Mouse (Mus musculus) ovary, postnatal 14 days (tissue): ENCODE data around the gene Slit3.
A peak's percentile ranks its signal among the peaks of the same experiment; 100 is the strongest.

Experiments
- DNase-seq: peaks from one replicate; pipeline ENCODE4 v3.0.0; 2022; ENCODE audit warnings: low spot score

The Slit3 gene

DNA sequence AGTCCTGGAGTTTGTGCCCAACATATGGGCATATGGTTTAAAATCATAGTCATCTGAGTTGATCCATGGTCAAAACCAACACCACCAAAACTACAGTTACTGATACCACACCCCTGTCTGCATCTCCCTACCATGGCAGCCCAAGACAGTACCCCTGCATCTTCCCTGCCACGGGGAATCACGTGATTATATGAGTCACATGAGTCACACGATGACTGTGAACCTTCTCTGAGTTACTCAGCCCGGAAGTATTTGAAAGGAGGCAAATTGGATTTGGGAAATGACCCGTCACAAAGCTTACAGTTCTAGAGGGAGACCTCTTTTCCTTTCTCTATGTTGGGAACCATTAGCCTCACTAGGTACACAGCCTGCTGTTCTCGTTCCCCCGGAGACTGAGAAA is 468.9 kb downstream of the Slit3 start:
- DNase-seq: no peak

GRCm38 (mm10) chr11:35593146-35594034 is 472.4 kb downstream of the Slit3 start:
- DNase-seq: no peak

GRCm38 (mm10) chr11:35596064-35596463 is 475.0 kb downstream of the Slit3 start:
- DNase-seq: no peak

DNA sequence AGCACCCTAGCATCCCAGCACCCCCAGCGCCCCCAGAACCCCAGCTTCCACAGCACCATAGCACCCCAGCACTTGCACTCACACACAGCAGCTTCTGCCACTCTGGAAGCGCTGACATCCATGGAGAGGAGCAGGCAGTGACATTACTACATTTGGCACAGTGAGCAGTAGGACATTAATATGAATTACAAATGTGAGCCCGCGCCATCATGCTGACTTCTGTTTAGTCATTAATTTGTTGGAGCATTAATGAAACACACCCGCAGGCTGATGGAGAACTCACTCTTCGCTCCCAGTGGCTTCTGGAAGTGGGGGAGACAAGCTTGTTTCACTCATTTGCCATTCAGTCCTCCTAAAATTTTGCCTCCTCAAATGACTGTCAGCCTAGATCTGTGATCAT is 476.9 kb downstream of the Slit3 start:
- no peak for DNase-seq

DNA sequence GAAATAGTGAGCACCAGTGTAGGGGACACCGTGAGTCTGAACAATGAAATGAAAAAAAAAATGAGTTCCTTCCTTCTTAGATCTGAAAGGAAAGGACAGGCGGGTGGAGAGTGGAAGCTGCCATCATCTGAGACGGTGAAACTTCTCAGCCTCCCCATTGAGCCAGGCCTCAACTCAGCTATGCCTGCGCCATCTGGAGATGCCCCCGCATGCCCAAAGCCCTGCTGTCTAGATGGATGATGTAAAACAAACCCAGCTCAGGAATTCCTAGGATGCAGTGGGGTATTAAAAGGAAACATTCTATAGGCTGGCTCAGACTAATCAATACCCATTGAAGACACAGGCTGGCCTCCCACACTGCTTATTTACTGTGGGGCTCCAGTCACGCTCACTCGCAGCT is 477.7 kb downstream of the Slit3 start:
- no peak for DNase-seq

GRCm38 (mm10) chr11:35601652-35602240 is 480.7 kb downstream of the Slit3 start:
- no peak for DNase-seq

GRCm38 (mm10) chr11:35602586-35602985 is 481.6 kb downstream of the Slit3 start:
- no peak for DNase-seq

DNA sequence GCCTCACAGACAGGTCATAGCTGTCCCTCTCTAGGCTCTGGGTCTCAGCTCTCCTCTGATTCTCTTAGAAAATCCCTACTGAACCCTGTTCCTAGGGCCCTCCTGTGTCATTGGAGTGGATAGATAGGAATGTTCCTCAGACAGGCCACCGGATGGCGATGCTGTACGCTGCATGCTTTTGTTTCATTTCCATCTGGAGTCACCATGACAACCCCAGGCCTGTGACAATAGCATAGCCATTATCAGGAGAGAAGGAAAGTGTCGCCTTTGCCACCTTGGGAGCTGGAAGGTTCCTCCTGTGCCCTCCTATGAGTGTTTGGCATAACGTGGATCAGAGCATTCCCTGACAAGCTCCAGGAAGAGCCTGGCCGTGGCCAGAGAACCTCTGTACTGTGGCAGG is 482.9 kb downstream of the Slit3 start:
- DNase-seq: no peak

GRCm38 (mm10) chr11:35604848-35605790 is 484.1 kb downstream of the Slit3 start:
- no peak for DNase-seq

DNA sequence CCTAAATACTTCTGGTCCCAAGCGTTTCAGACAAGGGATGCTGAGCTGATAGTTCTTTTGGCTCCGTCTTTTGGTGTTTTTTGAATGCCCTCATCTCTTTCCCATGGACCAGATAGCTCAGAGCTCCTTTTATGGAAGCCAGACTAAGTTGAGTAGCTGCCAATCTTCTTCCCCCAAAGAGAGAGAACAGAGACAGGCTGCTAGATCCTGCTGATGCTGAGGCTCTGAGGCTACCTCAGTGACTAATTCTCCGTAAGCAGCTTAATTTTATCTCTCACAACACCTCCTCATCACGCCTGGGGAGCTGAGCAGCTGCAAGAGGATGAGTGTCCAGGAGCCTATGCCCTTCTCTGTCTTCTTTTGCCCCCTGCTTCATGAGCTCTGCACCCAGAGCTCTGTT is 486.2 kb downstream of the Slit3 start:
- DNase-seq: no peak

GRCm38 (mm10) chr11:35608794-35609193 is 487.8 kb downstream of the Slit3 start:
- DNase-seq: no peak

DNA sequence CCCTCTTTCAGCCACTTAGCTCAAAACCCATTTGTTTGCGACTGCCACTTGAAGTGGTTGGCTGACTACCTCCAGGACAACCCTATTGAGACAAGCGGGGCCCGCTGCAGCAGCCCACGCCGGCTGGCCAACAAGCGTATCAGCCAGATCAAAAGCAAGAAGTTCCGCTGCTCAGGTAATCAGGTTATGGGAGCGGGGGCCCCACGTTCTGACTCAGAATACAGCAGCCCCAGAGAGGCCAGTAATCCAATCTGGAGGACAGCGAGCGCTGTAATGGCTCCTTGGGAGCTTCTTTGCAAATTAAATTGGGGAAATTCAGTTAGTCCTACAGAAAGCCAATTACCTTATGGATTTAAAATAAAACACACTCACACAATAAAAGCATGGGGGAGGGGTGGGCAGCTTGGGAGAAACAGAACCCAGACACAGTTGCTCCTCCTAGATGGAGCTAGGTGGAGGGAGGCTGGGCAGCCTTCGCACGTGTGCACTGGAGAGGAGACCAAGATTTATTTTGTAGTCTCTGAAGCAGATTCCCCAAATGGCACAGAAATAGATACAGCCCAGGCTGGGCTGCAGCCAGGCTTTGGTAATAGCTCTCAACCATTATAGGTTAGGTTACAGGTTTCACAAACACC is 491.4 kb downstream of the Slit3 start:
- no peak for DNase-seq

DNA sequence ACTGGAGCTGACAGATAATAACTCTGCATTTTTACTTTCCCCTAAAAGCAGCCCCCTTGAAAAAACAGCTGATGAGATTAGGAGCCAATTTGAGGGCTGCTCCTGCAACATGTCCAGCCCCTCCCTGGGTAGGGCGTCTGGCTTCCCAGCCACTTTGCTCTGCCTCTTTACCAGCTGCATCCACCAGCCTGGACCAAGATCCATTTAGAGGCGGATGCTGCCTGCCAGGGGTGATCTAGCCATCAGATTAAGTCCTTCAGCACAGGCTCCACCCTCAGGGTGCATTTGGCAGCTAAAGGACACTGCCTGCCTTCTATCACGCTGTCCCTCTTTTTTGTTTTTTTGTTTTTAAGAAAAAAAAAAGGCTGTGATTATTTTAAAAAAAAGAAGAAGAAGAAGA is 493.5 kb downstream of the Slit3 start:
- DNase-seq: no peak

- no peak for DNase-seq
These were observed 498.4 kb downstream of the Slit3 start for GRCm38 (mm10) chr11:35619421-35619820.

DNA sequence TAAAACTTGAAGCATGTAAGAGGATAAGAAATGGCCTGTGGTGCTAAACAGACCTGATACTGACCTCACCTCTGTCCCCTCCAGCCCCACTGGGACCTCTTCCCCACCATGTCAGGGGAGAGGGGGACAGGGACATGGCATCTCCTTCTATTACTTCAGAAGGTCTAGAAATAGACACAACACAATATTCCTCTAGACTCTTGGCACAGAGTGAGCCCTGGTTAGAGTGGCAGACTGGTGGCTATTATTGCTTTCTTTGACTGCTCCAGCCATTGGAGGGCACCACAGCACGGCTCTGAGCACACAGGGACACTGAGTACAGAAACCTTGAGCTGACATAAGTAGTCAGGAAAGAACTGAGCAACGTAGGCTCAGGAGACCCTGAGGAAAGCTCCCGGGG is 501.7 kb downstream of the Slit3 start:
- DNase-seq: no peak

DNA sequence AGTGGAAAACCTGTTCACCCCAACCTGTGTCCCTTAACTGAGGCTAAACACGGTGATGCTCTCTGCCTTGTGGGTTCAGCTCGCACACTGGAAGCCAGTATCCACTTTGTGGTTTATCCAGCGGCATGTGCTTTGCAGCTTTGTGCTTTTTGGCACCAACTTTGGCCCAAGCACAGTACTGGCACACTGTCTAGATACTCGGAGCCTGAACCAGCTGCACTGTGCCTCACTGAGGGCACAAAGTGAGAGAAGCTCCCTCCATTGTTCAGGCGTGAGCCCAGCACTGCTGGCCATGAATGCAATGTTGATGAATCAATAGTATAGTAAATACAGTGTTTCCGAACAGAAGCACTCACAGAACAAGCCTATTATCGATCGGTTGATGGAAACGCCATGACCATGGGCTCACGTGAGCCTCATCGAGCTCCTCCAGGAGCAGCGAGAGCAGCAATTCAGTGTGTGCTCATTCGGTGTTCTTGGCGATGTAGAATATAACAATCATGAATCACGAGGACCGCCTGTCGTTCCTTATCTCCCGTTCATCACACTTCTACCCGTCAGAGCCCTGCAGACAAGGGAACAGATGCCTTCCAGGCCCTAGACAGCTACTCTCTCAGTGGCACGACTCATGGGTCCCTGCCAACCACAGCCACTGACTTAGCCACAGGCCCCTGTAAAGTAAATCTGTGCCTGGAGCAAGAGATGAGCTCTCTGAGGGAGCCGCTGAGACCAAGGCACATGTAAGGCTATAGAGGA is 503.7 kb downstream of the Slit3 start:
- no peak for DNase-seq

GRCm38 (mm10) chr11:35625576-35625975 is 504.6 kb downstream of the Slit3 start:
- DNase-seq: no peak

- peak; percentile 11 for DNase-seq
These were observed 505.3 kb downstream of the Slit3 start for GRCm38 (mm10) chr11:35626161-35626885.

DNA sequence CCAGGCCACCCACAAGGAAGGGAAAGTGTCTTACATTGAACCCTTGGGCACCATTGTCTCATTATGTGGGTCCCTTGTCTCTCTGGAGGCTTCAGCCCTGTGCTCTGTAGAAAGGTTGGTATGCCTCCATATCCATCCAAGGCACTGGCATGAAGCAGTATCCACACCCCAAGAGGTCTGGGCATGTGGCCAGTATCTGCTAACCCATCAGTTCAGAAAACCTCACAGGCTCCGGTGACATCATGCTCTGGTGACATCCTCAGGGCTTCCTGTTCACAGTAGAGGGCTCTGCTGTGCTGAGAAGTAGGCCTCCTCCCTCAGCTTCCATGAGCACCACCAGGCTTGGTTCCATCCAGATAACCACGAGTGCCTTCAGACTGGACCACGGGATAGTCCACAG is 506.8 kb downstream of the Slit3 start:
- no peak for DNase-seq

DNA sequence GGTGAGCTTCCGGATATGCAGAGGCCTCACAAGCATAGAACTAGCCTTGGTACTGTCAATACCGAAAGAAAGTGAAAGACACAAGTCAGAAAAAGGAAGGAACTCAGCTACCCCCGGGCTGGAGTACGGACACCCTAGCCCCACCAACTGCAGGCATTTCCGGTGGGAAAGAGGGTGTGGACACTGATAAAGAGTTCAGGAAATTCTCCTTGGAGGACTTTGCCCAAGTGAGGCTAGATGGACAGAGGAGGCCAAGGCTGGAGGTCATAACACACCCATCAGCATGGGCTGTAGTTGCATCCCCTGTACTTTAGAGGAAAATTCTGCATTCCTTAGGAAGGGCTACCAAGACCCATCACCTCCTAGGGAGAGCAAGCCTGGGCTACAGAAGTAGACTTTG is 511.2 kb downstream of the Slit3 start:
- DNase-seq: no peak

DNA sequence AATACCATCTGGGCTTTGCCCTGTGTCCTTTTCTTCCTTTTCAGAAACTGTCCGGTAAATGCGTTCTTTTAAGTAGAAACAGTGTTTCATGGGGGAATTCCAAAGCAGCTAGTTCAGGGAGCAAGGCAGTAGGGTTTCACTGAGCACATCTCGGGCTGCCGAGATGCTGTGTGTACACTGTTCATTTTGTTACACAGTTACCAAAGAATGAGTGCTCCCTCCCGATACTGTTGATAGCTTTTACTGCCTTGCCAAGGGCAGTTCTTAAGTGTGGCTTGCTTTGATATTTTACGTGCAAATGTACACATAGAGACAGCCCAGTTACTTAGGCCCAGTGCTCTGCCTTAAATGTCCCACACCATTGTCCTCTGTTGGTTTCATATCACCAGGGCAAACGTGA is 516.1 kb downstream of the Slit3 start:
- DNase-seq: no peak
